Mouse (Mus musculus) lung, adult 2 months (tissue): ENCODE results near the gene Mcfd2. TPM values are rescaled to one million over a fixed set of nuclear protein-coding genes. Genes with fewer than 3 reads are reported as not detected.

Experiments
- DNase-seq: peaks from one replicate; pipeline ENCODE4 v3.0.0; 2022
- H3K4me1 ChIP-seq: fragments of 200-500 bp; 2 replicates; pipeline ENCODE4 v1.6.1; 2011; ENCODE audit warnings: low read length; ENCODE audit not compliant: control insufficient read depth, insufficient read depth
- H3K4me3 ChIP-seq: fragments of 200-500 bp; replicated peaks from 2 replicates; pipeline ENCODE3; 2011; ENCODE audit warnings: low read depth, mild to moderate bottlenecking, control low read depth, low read length; ENCODE audit errors: extremely low read depth
- CTCF ChIP-seq: fragments of 200-500 bp; IDR thresholded peaks from 2 replicates; pipeline ENCODE4 v1.5.1; 2011; ENCODE audit warnings: mild to moderate bottlenecking, low read length, control low read depth; ENCODE audit not compliant: insufficient read depth
- POLR2A ChIP-seq: fragments of 200-500 bp; IDR thresholded peaks from 2 replicates; pipeline ENCODE4 v1.6.1; 2011; ENCODE audit warnings: low read depth, mild to moderate bottlenecking, control low read depth, low read length, borderline replicate concordance; ENCODE audit errors: extremely low read depth
- WGBS: fragments of 180-500 bp; shearing (Covaris S2); methylation state at CpG from one replicate; pipeline ENCODE4 v1.1.7; 2018; 5-methylcytosine and 5-hydroxymethylcytosine counted together
- polyA plus RNA-seq: library from polyadenylated mRNA; depleted of rRNA; stranded (reverse); fragments of >200 nt; gene quantifications from 2 replicates; pipeline ENCODE4 v1.2.3, GENCODE M21; 2012

Mcfd2 gene
- polyA plus RNA-seq, 1 experiment = 87.8 TPM

- peak overlapping the region; percentile 92 for H3K4me3 ChIP-seq
- peaks cover 7% of the 10 kb centered on the region for H3K4me1 ChIP-seq
- peak; percentile 77 for DNase-seq
- under 1% methylated on average over 56 of the region's 56 CpGs for WGBS
- TF ChIP-seq POLR2A = no peak
- TF ChIP-seq CTCF = no peak
These were observed 17.5 kb upstream of the Mcfd2 start for GRCm38 (mm10) chr17:87283055-87283754.

GRCm38 (mm10) chr17:87282706-87283053 is 16.9 kb upstream of the Mcfd2 start, which contains the start of gene Ttc7:
Gene Ttc7 (plus strand): TSS chr17:87282886.
- Histone ChIP-seq H3K4me1 (peaks cover 7% of the 10 kb centered on the region), H3K4me3 (peak within 1 kb of the TSS; percentile 92)
- TF ChIP-seq POLR2A (peak; percentile 94), CTCF (no peak)
- under 1% methylated on average over 38 of the region's 38 CpGs for WGBS
- peak; percentile 97 for DNase-seq

GRCm38 (mm10) chr17:87282007-87282705 is 16.4 kb upstream of the Mcfd2 start:
- under 1% methylated on average over 44 of the region's 44 CpGs for WGBS
- DNase-seq = peak; percentile 96
- peak; percentile 90 for TF ChIP-seq POLR2A
- TF ChIP-seq CTCF = no peak
- Histone ChIP-seq H3K4me1 (peaks cover 7% of the 10 kb centered on the region), H3K4me3 (peak overlapping the region; percentile 60)

GRCm38 (mm10) chr17:87275363-87276341 is 9.9 kb upstream of the Mcfd2 start:
- peaks cover 3% of the 10 kb centered on the region; the same call in 1 of the 2 replicates for H3K4me1 ChIP-seq
- no peak overlapping the region for H3K4me3 ChIP-seq
- no peak for DNase-seq
- TF ChIP-seq CTCF = no peak
- WGBS = 43% methylated on average over 15 of the region's 15 CpGs

GRCm38 (mm10) chr17:87269454-87269853 is 3.7 kb upstream of the Mcfd2 start:
- WGBS = 58% methylated on average over 6 of the region's 6 CpGs
- H3K4me3 ChIP-seq = no peak overlapping the region
- DNase-seq = no peak

GRCm38 (mm10) chr17:87264927-87265791 is 576 bp downstream of the Mcfd2 start:
- TF ChIP-seq POLR2A (no peak), CTCF (no peak)
- 5% methylated on average over 28 of the region's 28 CpGs for WGBS
- Histone ChIP-seq H3K4me1 (peaks cover 14% of the 10 kb centered on the region), H3K4me3 (peak overlapping the region; percentile 83)
- no peak for DNase-seq

More at GRCm38 (mm10) chr17:87269454-87269853, 3.7 kb upstream of the Mcfd2 start:
- peaks cover 5% of the 10 kb centered on the region for H3K4me1 ChIP-seq
- TF ChIP-seq POLR2A (no peak), CTCF (no peak)

GRCm38 (mm10) chr17:87264054-87264830 is 1.5 kb downstream of the Mcfd2 start:
- Histone ChIP-seq H3K4me1 (peaks cover 14% of the 10 kb centered on the region), H3K4me3 (no peak overlapping the region)
- WGBS = 59% methylated on average over 11 of the region's 11 CpGs
- no peak for DNase-seq
- TF ChIP-seq CTCF (no peak), POLR2A (no peak)

GRCm38 (mm10) chr17:87263401-87263800 is 2.3 kb downstream of the Mcfd2 start:
- 53% methylated on average over 6 of the region's 6 CpGs for WGBS
- no peak for TF ChIP-seq POLR2A
- TF ChIP-seq CTCF = no peak

More at GRCm38 (mm10) chr17:87263401-87263800, 2.3 kb downstream of the Mcfd2 start:
- peak; percentile 36 for DNase-seq
- Histone ChIP-seq H3K4me3 (no peak overlapping the region), H3K4me1 (peaks cover 14% of the 10 kb centered on the region)
